ENCODE assay signal across 18 mouse cellular contexts in the genomic region with DNA sequence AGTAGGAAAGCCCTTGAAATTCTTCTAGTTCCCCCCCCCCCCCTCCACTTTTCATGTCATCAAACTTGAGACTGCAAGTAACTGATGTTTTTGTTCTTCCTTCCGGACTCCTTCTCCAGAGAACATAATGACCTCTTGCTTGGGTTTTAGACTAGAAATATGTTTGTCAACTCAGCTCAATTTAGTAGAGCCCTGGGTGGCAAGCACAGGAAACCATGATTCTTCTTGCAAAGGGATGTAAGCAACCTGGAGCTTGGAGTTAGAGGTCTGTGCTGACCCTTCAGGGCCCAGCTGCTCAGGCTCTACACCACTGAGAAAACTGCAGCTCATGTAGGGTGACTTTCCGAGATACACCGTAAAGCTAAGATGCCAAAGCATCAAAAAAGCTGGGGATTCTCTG.
"Had no signal": no experiment of that assay in that cellular context is flagged by ENCODE, and none has a peak within 500 bp of the region (broad histone marks: within the 10 kb centered on the region; RNA-seq: fewer than 3 reads in every experiment).

No protein-coding gene starts in this region.

- H3K4me3 ChIP-seq: left cerebral cortex, adult 2 months; liver, embryonic 13.5 days; midbrain, embryonic 12.5 days; midbrain, embryonic 15.5 days; neural tube, embryonic 12.5 days; neural tube, embryonic 15.5 days had no signal

- H3K27me3 ChIP-seq: liver, embryonic 13.5 days; midbrain, embryonic 12.5 days; midbrain, embryonic 15.5 days; neural tube, embryonic 12.5 days; neural tube, embryonic 15.5 days had no signal

- H3K36me3 ChIP-seq: liver, embryonic 13.5 days; midbrain, embryonic 12.5 days; midbrain, embryonic 15.5 days; neural tube, embryonic 12.5 days; neural tube, embryonic 15.5 days had no signal

- ATAC-seq: intestine, embryonic 16.5 days; midbrain, embryonic 15.5 days had no signal

- DNase-seq: layer of hippocampus, postnatal 36 days; liver, embryonic 13.5 days; lung, adult 2 months; lung, postnatal 14 days; lung, postnatal 4 days; right cerebral cortex, adult 18-20 months; right cerebral cortex, postnatal 14 days; right cerebral cortex, postnatal 4 days; thymus, adult 2 months; thymus, postnatal 14 days; thymus, postnatal 4 days had no signal

- H3K27ac ChIP-seq: left cerebral cortex, adult 2 months; liver, embryonic 13.5 days; midbrain, embryonic 12.5 days; midbrain, embryonic 15.5 days; neural tube, embryonic 12.5 days; neural tube, embryonic 15.5 days; stomach, postnatal 0 days had no signal

- H3K4me1 ChIP-seq: liver, embryonic 13.5 days; midbrain, embryonic 12.5 days; midbrain, embryonic 15.5 days; neural tube, embryonic 12.5 days; neural tube, embryonic 15.5 days had no signal

- H3K9me3 ChIP-seq: liver, embryonic 13.5 days; midbrain, embryonic 12.5 days; midbrain, embryonic 15.5 days; neural tube, embryonic 12.5 days; neural tube, embryonic 15.5 days had no signal

- H3K4me2 ChIP-seq: liver, embryonic 13.5 days; midbrain, embryonic 12.5 days; midbrain, embryonic 15.5 days; neural tube, embryonic 12.5 days; neural tube, embryonic 15.5 days had no signal

- H3K9ac ChIP-seq: liver, embryonic 13.5 days; midbrain, embryonic 12.5 days; midbrain, embryonic 15.5 days; neural tube, embryonic 12.5 days; neural tube, embryonic 15.5 days had no signal
